Mouse (Mus musculus) testis, postnatal 14 days (tissue): ENCODE data around the gene Smyd3.

ENCODE experiments used
- DNase-seq: peaks from one replicate; pipeline ENCODE4 v3.0.0; 2021; ENCODE audit warnings: low spot score

Gene Smyd3

DNA sequence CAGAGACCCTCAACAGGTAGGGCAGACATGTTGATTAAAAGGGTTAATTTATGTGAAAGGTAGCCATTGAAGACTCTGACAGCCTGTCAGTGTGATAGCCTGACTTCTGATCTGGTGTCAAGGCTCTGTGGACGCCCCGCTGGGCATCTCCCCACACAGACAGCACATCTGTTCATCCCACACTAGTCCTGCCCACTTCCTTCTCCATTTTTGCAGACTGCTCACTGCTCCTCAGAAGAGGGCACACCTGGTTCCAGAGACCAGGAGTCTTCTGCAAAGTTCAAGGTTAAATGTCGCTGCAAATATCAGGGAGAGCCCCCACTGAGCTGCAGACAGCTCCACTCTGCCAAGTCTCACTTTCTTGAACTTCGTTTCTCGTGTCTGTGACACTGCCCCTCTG lies 299.8 kb downstream of the Smyd3 start:
- DNase-seq: no peak

DNA sequence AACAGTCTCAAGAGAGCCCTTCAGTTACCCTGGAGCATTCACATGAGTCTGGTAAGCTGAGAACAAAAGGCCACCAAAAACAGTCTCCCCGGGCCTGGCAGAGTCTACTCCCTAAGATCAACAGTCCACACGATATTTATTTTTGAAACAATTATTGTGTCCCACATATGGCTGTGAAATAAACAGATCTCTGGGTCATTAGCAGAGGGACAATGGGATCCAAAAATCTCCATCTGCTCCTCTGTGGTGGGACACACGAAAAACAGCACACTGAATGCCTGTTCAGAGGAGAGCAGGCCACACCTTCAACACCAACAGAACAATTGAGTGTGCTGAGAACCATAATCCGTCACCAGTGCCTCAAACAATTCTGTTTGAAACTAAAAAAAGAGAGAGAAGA lies 300.8 kb downstream of the Smyd3 start:
- peak; percentile 14 for DNase-seq

DNA sequence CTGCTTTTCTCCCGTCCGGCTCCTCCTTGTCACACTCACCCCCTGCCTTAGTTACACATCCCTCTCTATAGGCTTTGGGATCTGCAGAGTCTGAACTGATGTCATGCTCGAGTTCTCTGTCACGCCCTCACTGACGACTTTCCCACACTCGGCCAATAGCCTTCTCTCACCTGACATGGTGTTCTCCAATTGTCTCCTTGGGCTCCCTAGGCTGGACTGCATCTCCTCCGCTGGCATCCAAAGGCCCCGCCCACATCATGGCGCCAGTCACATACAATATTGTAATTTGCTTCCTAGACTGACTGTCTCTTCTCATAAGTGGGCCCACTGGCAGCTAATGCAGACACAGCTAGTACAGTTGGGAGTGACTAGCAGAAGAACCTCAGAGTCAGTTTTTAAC lies 304.5 kb downstream of the Smyd3 start:
- no peak for DNase-seq

DNA sequence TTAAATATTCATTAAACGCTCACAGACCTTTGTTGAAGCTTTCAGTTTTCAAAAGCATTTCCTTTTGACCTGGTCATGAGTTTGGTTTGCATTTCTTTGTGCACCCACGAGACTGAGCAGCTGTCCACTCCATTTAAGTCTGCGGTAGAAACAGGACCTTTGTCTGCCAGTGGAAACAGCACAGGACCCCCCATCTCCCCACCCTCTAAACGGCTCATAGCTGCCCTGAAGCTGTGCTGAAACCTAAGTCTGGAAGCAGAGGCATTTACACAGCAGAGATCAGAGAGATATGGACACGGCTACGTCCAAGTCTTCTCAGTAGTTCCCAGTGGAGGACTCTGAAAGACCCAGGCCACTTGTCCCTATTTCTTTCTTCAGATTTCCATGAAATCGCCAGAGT lies 305.5 kb downstream of the Smyd3 start:
- no peak for DNase-seq

DNA sequence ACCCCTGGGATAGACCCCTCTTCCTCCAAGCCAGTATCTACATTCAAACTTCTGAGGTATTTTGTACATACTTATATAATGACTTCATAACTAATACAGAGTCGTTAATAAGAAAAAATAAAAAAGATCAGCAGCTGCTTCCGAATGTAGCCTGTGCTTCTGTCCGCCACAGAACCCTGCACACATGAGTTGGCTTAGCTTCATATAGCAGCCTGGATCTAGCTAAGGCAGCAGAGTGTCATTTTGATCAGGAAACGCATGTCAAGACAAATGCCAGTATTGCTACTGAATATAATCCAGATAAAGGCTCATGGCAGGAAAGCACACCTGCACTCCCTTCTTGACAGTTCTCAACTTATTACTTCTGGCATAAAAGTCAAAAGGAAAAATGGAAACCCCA lies 306.5 kb downstream of the Smyd3 start:
- DNase-seq: no peak

DNA sequence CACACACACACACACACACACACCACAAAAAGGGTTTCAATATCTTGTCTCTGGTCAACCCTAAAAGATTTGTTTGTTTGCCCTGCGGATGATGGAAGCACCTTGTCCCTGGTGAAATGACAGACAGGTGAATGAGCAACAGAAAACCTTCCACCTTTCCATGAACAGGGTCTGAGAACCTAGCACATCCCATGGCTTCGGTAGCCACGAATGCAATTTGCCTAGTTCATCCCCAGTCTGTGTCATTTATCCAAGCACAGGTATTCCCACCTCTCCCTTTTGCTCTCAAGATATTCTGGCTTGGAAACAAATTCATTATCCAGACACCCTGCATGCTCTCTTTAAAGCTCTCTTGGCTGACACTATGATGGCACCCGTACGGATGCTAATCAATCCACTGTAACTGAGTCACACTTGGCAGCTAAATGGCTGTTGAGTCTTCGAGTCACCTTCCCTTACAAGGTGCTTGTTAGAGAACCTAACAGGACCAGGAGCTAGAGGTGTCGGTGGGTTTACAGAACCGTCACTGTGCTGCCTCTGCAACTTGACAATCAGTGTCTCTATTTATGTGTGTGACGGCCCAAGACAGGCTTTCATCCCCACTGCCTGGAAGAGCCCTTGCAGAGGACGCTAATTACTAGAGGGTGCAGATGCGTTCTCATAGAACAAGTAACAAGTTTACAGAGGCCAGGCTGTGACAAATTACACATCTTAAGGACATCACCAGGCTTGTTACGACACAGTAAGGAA lies 309.8 kb downstream of the Smyd3 start:
- DNase-seq: no peak

DNA sequence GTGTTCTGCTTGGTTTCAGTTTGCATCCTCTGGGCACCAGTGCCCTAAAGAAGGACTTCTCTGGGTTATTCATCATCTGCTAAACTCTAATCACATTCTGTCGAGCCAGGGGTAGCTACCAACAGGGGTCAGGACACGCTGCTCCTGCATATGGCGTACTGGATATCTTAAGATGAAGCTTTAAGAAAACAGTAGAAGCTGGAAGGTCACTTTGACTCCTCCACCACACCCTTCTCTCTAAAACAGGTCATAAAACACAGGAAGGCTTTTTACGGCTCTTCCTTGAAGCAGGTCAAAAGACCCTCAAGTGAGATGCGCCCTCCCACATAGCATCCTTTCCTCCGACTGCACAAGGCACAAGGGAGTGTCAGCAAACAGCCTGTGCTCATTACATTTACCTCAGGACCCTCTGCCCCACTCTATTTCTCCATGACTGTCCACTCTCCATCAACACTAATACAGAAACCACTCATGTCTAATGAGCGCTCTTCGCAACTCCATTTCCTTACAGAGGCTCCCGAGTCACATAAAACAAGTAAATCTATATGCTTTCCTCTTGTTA lies 310.6 kb downstream of the Smyd3 start:
- DNase-seq: no peak

DNA sequence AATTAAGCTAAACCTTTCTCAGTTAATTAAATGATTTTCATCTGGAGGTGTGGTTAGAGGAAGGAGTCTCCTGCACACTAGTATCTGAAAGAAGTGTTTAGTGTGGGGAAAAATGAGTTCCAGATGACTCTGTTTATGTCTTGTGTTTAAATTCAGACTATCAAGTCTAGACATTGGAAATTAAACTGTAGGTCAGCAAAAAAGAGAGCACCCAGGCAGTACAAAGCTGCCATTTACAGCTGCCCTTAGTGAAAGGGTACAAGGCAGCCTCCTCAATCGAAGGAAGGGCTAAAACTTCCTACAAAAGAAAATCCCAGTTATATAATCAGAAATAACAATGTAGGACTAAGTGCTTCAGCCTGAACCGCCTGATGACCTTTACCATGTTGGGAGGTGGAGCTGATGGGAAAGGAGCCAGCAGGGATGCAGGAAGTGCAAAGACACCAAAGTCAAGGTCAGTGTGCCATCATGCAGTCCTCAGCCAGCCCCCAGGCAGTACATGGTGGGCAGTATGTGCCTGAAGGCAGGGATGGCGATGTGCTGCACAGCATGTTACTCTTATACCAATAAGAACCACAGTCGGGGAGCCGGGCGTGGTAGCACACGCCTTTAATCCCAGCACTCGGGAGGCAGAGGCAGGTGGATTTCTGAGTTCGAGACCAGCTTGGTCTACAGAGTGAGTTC lies 319.2 kb downstream of the Smyd3 start:
- DNase-seq: no peak

DNA sequence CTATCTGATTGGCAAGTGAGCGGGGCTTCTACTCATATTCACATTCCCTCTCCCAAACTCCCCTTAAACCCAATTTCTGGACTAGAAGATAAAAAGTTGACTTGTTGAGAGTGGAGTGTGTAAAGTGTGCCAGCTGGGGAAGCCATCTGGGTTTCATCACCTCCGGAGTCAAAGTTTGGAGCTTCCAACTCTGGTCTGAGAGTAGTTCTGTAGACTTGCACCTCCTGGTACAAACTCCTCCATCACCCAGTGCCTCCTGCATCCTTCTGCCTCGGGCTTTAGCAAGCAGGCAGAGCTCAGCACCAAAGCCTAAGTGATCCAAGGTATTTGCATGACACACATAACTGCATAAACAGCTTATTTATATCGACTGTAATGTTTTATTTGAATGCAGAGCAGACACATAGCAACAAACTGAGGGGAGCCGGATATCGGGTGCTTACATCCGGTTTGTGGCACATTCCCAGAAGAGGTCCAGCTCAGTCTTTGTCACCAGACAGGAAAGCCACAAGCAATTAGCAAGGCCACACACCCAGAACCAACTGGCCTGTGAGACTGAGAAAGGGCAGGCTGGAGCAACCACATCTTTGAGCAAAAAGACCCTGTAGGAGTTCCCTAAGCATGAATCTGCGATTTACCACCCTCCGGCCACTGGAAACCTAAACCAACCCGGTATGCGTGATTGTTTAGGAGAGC lies 319.9 kb downstream of the Smyd3 start:
- DNase-seq: no peak

DNA sequence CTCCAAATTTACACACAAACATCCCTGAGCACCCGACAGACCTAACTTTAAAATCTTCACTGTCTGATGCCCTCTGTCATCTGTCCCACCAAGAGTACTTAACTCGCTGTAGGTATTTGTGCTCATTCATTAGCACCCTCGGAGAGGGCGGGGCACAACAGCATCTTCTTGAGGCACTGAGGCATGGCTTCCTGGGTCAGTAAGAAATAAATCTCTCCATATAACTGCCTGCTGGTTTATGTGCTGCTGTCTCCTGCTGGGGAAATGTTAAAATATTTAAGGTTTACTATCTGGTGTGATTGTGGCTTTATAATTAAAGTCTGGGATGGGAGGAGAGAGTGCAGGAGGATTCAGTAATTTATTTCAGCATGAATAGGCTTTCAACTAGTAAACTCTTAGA lies 320.7 kb downstream of the Smyd3 start:
- DNase-seq: no peak

DNA sequence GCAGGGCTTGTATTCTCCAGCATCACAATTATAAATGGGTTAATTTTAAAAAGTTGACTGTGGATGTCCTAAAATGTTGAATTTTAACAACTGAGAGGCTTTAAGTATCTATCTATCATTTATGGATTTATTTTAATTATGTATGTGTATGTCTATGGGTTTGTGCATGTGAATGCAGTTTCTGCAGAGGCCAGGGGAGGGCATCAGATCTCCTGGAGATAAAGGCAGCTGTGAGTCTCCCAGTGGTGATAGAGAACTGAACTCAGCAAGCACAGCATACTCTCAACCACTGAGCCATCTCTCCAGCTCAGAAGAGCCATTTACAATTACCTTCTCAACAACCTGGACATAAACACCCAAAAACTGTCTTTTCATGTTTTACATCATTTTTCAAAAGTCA lies 321.4 kb downstream of the Smyd3 start:
- DNase-seq: no peak

DNA sequence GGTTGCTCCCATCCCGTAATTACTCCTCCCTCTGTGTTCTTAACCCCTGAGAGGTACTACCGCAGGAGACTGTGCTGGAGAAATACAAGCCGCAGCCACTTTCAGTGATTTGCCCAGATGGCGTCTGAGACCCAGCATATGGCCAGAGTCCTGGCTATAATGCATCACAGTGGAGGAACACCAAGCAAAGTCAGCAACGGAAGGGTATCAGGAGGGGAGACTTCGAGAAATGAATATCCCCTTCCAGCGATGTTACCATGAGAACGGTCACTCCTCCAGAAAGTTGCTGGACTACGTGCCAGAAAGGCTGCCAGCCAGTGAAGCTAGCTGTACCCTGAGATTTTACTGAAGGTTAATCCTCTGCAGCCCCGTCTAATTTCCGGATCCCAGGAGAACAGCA lies 325.1 kb downstream of the Smyd3 start:
- no peak for DNase-seq

DNA sequence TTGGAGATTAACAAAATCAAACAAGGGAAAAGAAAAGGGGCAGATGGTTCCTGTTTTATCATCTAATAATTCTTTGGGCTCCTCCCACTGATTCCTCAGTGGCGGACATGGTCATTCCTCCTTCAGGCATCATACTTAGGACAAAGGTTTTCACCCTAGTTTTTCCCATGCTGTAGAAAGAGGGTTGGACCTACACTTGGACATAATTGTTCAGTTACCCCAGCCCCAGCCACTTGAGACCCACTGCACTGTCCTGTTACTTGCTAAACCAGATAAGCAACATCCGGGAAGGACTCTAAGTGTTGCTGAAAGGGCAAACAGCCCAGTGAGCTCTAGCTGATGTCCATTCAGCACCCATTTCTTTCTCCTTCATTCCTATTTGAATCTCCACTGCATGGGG lies 327.0 kb downstream of the Smyd3 start:
- no peak for DNase-seq

DNA sequence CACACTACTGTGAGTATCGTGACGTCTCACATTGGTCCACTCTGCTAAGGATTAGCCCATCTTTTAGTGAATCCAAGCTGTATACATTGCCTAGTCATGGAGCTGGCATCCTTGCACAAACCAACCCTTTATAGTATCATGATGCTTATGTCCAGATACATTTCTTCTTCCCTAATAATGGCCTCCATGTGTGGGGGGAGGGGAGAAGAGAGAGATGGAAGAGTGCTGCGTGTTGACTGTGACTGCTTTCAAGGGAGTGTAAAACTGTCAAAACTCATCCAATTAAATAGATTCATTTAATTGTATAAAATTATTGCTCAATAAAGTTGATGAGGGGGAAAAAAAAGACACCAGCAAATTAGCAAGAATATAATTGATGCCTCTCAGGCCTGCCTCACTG lies 330.7 kb downstream of the Smyd3 start:
- DNase-seq: no peak

DNA sequence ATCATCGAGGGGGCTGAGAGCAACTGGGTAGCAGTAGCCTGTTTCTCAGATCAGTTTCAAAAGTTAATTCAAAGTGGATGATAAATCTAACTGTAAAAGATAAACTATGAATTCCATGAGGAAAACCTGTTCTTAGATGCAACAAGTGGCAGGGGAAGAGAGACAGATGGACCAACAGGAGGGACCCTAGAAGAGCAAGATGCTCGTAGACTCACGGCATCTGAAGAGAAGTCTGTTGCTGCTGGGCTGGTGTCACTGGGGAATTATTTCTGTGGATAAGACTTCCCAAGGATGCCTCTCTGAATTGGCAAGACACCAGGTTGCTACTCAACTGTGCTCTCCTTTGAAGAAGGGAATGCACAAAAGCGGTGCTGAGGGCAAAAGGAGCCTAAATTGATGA lies 333.2 kb downstream of the Smyd3 start:
- DNase-seq: no peak

DNA sequence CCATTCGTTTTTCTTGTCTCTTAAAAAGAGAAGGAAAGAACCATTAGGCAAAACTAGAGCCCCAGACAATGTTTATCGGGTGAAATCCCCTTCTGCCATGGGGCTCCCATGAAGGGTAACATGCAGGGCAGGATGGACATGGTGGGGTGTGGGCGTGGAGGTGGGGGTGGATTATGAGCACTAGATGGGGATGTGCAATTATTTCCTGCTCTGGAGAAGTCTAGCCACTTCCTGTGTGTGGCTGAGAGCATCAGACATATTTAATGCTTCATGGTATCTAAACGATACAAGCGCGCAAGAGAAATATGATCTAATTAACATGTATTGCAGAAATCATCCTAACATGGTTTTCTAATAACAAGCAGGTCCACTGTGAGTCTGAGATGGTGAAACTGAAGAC lies 334.3 kb downstream of the Smyd3 start:
- no peak for DNase-seq

DNA sequence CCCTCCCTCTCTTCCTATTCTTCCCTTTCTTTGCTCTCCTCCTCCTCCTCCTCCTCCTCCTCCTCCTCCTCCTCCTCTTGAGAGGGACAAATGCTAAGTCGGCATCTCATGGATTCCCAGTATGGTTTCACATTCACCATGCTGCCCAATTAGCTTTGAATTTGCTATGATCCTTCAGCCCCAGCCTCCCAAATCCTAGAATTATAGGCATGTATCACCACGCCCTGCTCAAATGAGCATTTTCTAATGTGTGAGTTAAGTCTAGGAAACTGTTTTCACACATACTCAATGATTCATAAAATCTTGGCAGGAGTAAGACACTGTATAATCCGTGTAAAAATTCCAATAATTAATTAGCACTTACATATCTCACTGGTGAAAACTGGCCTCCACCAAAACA lies 337.3 kb downstream of the Smyd3 start:
- DNase-seq: no peak

DNA sequence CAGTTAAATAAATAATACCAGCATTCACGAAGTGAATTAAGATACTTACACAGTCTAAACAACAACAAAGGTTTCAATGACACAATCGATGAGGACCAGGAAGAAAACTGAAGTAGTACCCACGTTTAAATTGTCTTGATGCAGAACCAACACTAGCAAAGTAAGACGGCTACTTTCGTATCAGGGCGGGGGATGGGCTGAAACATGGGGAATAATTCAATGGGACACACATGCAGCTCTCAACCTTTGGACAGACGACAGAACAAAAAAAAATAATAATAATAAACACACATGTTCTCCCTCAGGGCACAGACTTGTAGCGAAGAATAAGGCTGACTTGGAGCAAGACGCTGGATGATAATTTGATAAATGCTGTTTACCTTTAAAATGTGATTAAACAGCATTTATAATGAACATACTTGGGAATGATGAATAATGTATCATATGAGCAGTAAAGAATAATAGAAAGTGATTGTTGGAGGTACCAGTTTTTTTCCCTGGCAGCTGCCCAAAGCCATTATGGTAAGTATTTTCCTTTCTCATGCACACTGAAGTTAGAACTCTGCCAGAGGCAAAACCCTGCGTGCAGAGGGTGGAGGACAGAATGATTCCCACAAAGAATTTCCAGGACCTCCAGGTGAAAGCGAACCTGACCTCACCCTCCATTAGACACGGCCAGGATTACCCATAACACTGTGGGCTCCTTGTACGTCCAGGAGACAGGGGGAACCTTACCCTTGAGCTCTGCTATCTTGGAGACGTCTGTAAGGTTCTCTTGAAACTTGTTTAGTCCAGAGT lies 340.8 kb downstream of the Smyd3 start:
- DNase-seq: no peak

DNA sequence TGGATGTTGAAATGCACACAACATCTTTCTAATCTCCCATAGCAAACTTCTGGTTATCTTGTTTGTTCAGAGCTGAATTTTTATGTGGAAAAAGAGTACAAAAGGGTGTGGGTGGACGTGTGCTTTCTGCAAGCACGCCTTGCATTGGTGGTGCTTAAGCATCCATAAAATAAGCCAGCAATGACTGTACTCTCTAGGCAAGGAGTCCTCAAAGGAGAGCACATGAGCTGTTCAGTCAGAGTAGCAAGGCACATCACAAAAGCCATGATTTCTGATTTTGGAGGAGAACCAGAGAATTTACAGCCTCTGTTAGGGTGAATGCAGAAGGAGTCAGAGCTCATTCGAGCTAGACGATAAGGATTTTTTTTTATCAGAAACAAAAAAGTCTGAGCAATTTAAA lies 343.6 kb downstream of the Smyd3 start:
- no peak for DNase-seq

DNA sequence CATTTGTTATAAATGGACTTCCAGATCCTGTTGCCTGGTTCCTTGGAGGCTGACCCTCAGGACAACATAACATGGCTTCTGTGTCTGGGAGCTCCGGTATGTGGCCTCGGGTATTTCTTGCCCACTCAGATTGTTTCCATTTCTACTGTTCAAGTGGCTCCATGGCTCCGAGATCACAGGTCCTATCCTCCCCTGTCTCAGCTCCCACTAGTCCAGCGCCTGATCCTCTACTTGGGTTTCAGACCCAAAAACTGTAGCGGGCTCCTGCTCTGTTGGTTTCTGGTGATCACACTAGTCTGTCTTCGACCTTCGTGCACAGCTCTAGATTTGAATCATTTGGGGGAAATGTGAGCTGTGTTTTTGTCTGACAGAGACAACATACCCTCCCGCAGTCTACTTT lies 347.3 kb downstream of the Smyd3 start:
- DNase-seq: no peak

DNA sequence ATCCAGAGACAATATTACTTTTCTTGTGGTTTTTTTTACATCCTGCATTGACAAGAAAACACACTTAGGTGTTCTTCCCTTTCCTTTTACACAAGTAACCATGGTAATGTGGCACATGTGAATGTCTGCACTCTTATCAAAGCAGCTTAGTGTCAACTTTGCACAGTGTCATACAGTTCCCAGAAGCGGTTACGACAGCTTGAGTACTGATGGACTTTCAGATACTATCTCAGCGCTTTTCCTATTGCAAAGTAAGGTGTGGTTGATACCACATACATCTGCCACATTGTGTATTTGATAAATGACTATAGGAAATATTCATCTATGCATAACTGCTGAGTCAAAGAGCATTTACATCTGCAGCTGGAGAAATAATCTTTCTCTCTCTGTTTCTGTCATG lies 348.1 kb downstream of the Smyd3 start:
- DNase-seq: no peak

DNA sequence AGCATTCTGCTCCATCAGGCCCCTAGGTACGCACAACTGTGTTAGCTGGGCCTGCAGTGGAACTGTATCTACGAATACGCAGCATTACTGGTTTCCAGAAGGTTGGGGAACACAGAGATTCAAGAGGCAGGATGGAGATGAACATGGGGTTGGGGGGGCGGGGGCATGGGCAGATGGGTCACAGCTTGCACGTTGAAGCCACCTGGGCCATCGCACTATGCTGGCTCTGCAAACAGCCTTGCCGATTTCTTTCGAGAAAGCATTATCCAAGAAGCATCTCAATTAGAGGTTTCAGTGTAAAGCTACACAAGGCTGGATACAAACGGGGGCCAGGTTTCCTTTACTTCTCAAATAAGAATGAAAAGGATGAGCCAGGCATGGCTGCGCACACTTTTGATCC lies 348.7 kb downstream of the Smyd3 start:
- DNase-seq: no peak
